Mouse (Mus musculus): ENCODE measurements around the gene Palm2.

Palm2 gene

GRCm38 (mm10) chr4:57569711-57570110 lies 135.7 kb downstream of the Palm2 start:
- no peak for DNase-seq

GRCm38 (mm10) chr4:57570229-57570628 lies 136.2 kb downstream of the Palm2 start:
- no peak for DNase-seq

- DNase-seq, result no peak
These were observed 140.1 kb downstream of the Palm2 start for GRCm38 (mm10) chr4:57574181-57574580.

GRCm38 (mm10) chr4:57574646-57575045 lies 140.6 kb downstream of the Palm2 start:
- no peak for DNase-seq

GRCm38 (mm10) chr4:57575686-57576085 lies 141.6 kb downstream of the Palm2 start:
- no peak for DNase-seq

GRCm38 (mm10) chr4:57576095-57576494 lies 142.0 kb downstream of the Palm2 start:
- DNase-seq, result no peak

GRCm38 (mm10) chr4:57579683-57580082 lies 145.6 kb downstream of the Palm2 start:
- no peak for DNase-seq

- no peak for DNase-seq
These were observed 151.3 kb downstream of the Palm2 start for GRCm38 (mm10) chr4:57585281-57585800.

- DNase-seq, result no peak
These were observed 153.0 kb downstream of the Palm2 start for GRCm38 (mm10) chr4:57586933-57587658.

- no peak for DNase-seq
These were observed 154.3 kb downstream of the Palm2 start for GRCm38 (mm10) chr4:57588356-57588755.

- no peak for DNase-seq
These were observed 158.7 kb downstream of the Palm2 start for GRCm38 (mm10) chr4:57592751-57593150.

GRCm38 (mm10) chr4:57599946-57600345 lies 165.9 kb downstream of the Palm2 start:
- no peak for DNase-seq

- DNase-seq, result no peak
These were observed 166.8 kb downstream of the Palm2 start for GRCm38 (mm10) chr4:57600685-57601457.

GRCm38 (mm10) chr4:57601458-57601835 lies 167.4 kb downstream of the Palm2 start:
- DNase-seq, result no peak

GRCm38 (mm10) chr4:57601903-57602617 lies 168.0 kb downstream of the Palm2 start:
- DNase-seq, result peak; percentile 74

GRCm38 (mm10) chr4:57606258-57606657 lies 172.2 kb downstream of the Palm2 start:
- no peak for DNase-seq

GRCm38 (mm10) chr4:57607247-57607942 lies 173.3 kb downstream of the Palm2 start:
- peak; percentile 73 for DNase-seq

- DNase-seq, result no peak
These were observed 177.4 kb downstream of the Palm2 start for GRCm38 (mm10) chr4:57611303-57612077.

GRCm38 (mm10) chr4:57612716-57613115 lies 178.7 kb downstream of the Palm2 start:
- no peak for DNase-seq

- no peak for DNase-seq
These were observed 180.6 kb downstream of the Palm2 start for GRCm38 (mm10) chr4:57614686-57615085.

GRCm38 (mm10) chr4:57618743-57619142 lies 184.7 kb downstream of the Palm2 start:
- DNase-seq, result no peak

GRCm38 (mm10) chr4:57622816-57623215 lies 188.8 kb downstream of the Palm2 start:
- no peak for DNase-seq

Measured in cerebellum, adult 11-12 months (tissue).